Mouse (Mus musculus): ENCODE data around the gene Otulin.

DNA sequence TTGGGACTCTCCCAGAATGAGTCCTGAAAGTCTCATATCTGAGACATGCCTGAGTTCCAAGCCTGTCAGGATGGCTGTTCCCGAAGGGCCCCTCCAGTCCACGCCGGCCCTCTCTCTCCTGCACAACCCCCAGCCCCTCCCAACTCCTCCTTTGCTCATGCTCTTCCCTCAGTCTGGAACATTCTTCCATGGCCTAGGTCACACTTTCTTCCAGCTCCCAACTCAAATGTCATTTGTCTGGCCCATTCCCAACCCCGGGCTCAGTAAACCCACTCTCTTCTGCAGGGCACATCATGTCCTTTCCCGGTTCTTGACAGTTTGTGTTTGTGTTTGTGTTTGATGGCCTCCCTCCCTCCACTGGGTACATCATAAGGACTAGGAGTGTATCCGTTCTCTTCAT, 43.5 kb upstream of the Otulin start:
- TF ChIP-seq POLR2A (IDR thresholded peaks at IDR 0.05; ENCODE audit: low read depth, low read length) (no peak), RAD21 (IDR thresholded peaks at IDR 0.05; ENCODE audit: low read depth, low read length) (no peak), CTCF (conservative IDR thresholded peaks at IDR 0.05 in 1 of 2, IDR thresholded peaks at IDR 0.05 in 1 of 2; ENCODE audit: low read depth in 2 of 2, low read length in 2 of 2) (no peak), UBTF (IDR thresholded peaks at IDR 0.05; ENCODE audit: low read depth, low read length) (no peak), KAT2A (IDR thresholded peaks at IDR 0.05; ENCODE audit: insufficient replicate concordance, low read length) (no peak), GABPA (IDR thresholded peaks at IDR 0.05; ENCODE audit: insufficient replicate concordance, low read depth, low read length) (no peak), MEF2A (IDR thresholded peaks at IDR 0.05; ENCODE audit: borderline replicate concordance, low read depth, low read length) (no peak), ETS1 (conservative IDR thresholded peaks at IDR 0.05; ENCODE audit: low read depth, low read length) (no peak), EP300 (IDR thresholded peaks at IDR 0.05; ENCODE audit: low read length) (no peak), USF2 (conservative IDR thresholded peaks at IDR 0.05; ENCODE audit: low read depth, low read length) (no peak), ZMIZ1 (IDR thresholded peaks at IDR 0.05; ENCODE audit: low read depth, low read length) (no peak), ZC3H11A (IDR thresholded peaks at IDR 0.05; ENCODE audit: low read depth, low read length) (no peak)
